Mouse (Mus musculus) testis, adult 2 months (tissue): ENCODE results near the gene Ccdc177.

ENCODE experiments used
- CTCF ChIP-seq: fragments of 200-500 bp; IDR thresholded peaks from 2 replicates; pipeline ENCODE4 v1.5.1; 2012; ENCODE audit warnings: low read depth, mild to moderate bottlenecking, inconsistent platforms, low read length, moderate library complexity; ENCODE audit not compliant: control insufficient read depth, insufficient read depth, insufficient replicate concordance
- POLR2A ChIP-seq: fragments of 200-500 bp; IDR thresholded peaks from 2 replicates; pipeline ENCODE4 v1.6.1; 2012; ENCODE audit warnings: low read depth, mild to moderate bottlenecking, inconsistent platforms, low read length, moderate library complexity; ENCODE audit not compliant: control insufficient read depth

DNA sequence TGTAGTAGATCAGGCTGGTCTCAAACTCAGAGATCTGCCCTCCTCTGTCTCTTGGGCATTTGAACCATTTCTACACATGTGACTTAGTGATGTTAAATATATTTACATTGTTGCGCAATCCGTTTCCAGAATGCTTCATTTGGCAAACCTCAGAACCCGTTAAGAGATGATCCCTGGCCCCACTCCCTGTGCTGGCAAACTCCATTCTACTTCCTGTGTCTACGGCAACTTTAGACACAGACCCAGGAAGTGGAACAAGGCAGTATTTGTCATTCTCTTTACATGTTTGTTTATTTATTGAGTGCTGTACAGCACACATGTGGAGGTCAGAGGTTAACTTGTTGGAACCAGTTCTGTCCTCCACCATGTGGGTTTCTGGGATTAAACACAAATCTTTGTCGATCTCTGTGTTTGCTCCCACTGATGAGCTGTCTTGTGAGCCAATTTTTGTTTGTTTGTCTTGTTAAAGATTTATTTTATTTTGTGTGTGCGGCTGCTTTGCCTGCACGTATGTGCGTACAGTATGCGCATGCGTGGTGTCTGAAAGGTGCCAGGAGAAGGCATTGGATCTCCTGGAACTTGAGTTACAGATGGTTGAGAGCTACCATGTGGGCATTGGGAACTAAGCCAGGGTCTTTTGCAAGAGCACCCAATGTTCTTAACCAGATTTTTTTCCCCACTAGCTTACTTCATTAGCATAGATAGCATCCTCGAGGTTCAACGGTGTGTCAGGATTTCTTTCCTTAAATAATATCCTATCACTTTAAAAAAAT is 30.5 kb downstream of the Ccdc177 start:
- TF ChIP-seq CTCF (no peak), POLR2A (no peak)
